Mouse (Mus musculus): Measurements from ENCODE around the gene Dut. TPM values are rescaled to one million over a fixed set of nuclear protein-coding genes. Genes with fewer than 3 reads are reported as not detected.

The Dut gene
- total RNA-seq, 1 experiment from 2014 or later, result 263 TPM

GRCm38 (mm10) chr2:125298841-125299240 is 51.9 kb downstream of the Dut start:
- ATAC-seq (replicated peaks; ENCODE audit: low read depth, poor library complexity, severe bottlenecking), result no peak

- ATAC-seq (replicated peaks; ENCODE audit: low read depth, poor library complexity, severe bottlenecking), result no peak
Observed at GRCm38 (mm10) chr2:125301877-125302624, 55.1 kb downstream of the Dut start.

- no peak for ATAC-seq (replicated peaks; ENCODE audit: low read depth, poor library complexity, severe bottlenecking)
Observed at GRCm38 (mm10) chr2:125302625-125302924, 55.6 kb downstream of the Dut start.

GRCm38 (mm10) chr2:125303764-125304384 is 56.9 kb downstream of the Dut start:
- ATAC-seq (replicated peaks; ENCODE audit: low read depth, poor library complexity, severe bottlenecking), result peak; percentile 60; the same call in 1 of the 2 replicates

- no peak for ATAC-seq (replicated peaks; ENCODE audit: low read depth, poor library complexity, severe bottlenecking)
Observed at GRCm38 (mm10) chr2:125304746-125305145, 57.8 kb downstream of the Dut start.

- no peak for ATAC-seq (replicated peaks; ENCODE audit: low read depth, poor library complexity, severe bottlenecking)
Observed at GRCm38 (mm10) chr2:125305671-125306070, 58.7 kb downstream of the Dut start.

Other genes with a start within 250 kb of the Dut start
- gene Slc24a5, start 179.1 kb upstream of the Dut start, total RNA-seq (2017), result 2.6 and 3.0 TPM in 2 replicates
- gene Myef2, start 123.5 kb upstream of the Dut start, total RNA-seq (2017), result 65.5 and 70.2 TPM in 2 replicates
- not detected in 2 replicates for gene Ctxn2, start 110.5 kb upstream of the Dut start, total RNA-seq (2017)
- under 0.01 TPM in 1 of 2 replicates, not detected in the other for gene Slc12a1, start 94.7 kb upstream of the Dut start, total RNA-seq (2017)

Measured in common myeloid progenitor, adult 5-6 weeks (primary cell).